Mouse (Mus musculus): Measurements from ENCODE around the gene Sost.
"Not testable (repeated sequence)": the region's sequence is repeated elsewhere in the genome, so short reads cannot be mapped to it uniquely, and the experiment has no call there.

Gene Sost

DNA sequence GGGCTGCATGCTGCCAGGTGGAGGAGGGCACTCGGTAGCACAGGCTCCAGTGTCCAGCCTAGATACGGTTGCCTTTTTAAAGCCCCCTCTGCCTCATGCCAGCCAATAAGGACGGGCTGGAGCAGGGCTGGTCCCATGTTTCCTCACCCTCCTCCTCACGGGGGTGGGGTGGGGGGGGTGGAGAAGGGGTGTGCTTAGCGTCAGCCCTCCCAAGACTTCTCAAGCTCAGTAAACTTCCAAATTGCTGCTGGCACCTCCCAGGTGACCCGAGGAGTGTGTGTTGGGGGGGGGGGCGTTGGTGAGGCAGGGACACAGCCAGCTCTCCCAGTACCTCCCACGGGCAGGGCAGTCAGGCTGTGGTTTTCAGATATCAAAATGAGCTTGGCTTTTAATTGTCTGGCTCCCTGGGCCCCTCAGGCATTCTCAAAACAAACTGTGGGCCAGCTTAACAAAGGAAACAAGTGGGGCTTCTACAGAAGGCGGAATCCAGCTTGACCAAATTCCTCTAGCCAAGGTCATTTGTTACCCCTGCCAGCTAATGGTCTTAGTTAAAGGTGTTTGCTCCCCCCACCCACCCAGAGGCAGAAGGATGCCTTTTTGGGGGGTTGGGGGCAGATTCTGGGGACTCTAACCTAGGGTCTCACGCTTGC, at the start of gene Sost:
Gene Sost, minus strand, starts transcription at position 51 of the 650 bp plus-strand sequence.
- DNase-seq (ENCODE audit: low read depth, low spot score): no peak

DNA sequence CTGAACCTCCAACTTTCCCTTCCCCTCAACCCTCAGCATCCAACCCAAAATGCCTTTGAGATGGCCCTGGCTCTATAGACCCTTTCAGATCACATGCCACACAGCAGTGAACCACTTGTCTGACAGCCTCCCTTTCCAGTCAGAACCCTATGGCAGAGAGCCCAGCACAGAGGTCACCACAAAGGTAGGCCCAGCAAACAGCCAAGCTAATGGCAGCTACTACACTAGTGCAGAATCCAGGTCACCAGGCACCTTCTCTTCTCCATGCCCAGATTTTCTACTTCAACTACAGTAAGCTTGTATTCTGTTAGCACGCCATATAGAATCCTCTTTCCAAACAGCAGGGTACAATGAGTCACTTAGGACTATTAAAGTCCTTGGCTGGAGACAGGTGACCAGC, 49.3 kb upstream of the Sost start:
- DNase-seq (ENCODE audit: low read depth, low spot score): no peak

DNA sequence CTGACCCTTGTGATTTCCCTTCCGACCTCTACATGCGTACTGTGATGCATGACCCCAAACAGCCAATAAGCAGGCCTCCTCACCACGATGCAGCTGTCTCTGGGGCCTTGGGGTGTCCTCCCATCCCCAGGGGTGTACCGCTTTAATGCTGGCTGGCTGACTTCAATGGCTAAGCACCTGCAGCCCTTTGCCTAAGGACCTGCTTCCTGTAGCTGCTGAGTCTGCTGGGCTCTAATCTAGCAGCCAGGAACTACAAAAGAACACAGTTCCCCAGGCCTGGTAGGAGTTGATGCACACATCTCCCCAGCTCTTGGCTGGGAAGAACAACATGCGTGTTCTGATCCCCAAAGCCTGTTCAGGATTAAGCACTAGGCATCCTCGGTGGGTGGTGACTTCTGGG, 48.7 kb upstream of the Sost start:
- DNase-seq (ENCODE audit: low read depth, low spot score): no peak

DNA sequence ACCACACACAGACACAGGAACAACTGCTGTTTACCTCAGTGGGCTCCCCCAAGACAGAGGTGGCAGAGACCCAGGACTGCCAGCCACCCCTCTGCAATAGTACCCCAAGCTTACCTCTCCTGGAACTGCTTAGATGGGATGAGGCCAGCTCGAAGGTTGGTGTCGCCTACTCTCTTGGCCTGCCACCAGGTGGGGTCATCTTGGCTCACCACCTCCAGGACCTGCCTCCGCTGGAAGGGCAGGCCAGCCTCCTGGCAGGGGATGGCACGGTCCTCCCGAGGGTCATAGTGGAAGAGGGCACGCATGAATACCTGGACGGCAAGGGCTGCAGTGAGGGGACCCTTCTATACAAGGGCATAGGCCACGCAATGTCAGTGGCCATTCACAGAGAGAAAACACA, 46.4 kb upstream of the Sost start:
- no peak for DNase-seq (ENCODE audit: low read depth, low spot score)

DNA sequence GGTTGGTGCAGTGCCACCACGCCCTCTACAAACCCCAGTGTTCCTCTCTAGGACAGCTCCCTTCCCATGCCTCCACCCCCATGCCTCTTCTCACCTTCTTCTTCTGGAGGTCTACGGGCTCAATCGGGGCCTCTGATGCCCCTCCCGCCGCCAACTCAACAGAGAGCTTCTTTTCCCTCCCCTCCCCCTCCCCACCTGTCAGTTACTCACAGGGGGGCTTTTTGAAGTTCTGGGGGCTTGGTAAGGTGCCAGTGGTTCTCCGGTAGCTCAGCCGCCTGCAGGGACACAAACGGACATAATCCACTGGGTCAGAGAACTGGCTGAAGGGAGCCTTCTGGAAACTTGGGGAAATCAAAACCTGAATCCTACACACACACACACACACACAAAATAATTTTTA, 44.7 kb upstream of the Sost start:
- no peak for DNase-seq (ENCODE audit: low read depth, low spot score)

DNA sequence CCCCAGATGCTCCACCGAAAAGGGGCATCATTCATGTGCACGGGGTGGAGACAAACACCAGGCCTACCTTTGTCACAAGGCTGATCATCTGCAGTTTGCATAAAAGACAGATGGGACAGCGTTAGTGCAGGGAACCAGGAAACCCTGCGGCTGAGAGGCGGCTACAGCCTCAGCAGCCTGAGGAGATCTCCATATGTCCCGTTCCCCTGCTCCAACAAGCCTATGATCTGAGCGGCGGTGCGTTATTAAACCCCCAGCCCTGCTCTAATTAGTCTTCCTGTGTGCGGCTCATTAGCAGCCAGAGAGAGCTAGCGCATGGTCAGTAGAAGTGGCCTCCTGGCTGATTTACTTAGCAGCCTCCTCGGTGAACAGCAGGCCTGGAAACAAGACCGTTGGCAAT, 43.3 kb upstream of the Sost start:
- no peak for DNase-seq (ENCODE audit: low read depth, low spot score)

DNA sequence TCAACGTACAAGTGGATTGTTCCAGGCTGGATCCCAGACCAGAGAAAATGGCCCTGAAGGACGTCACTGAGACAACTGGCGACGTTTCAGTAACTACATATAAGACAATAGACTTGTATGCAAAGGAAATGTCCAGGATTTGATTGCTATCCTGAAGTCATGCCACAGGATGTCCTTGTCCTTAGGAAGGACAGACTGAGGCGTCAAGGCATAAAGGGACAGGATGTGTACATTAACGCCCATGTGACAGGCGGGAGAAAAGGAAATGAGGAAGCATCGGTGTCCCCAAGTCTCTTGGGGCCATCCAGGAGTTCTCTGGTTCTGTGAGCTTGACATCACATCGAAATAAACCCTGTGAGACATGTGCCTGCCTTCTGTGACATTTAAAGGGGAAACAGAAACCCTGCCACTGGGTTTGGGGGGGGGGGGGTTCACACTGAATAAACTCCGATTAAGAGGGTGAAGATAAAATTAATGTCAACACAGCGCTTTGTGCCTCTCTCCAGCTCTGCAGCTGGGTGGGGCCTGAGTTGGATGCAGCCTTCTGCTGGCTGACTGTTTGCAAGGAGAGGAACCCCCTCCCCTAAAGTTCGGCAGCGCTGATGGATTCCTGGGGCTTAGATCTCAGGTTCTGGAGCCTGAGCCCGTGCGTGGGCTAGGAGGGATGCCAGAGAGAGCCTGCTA, 42.3 kb upstream of the Sost start:
- no peak for DNase-seq (ENCODE audit: low read depth, low spot score)

DNA sequence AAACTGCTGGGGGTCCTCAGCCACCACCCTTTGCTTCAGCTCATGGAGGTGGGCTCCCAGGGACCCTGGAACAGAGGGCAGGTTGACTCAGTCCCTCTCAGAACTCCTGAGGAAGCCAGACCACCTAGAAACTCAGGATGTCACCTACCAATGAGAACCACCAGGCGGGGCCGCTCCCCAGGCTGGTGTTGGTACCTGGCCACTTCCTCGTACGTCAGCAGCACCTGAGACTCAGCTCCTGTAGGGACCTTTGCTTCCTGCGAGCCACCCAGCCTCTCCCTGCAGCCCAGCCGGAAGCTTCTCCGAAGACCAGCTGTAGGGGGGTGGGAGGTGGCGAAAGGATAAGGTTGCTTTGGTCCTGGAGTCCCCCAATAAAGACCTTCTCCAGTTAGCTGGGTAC, 41.6 kb upstream of the Sost start:
- no peak for DNase-seq (ENCODE audit: low read depth, low spot score)

DNA sequence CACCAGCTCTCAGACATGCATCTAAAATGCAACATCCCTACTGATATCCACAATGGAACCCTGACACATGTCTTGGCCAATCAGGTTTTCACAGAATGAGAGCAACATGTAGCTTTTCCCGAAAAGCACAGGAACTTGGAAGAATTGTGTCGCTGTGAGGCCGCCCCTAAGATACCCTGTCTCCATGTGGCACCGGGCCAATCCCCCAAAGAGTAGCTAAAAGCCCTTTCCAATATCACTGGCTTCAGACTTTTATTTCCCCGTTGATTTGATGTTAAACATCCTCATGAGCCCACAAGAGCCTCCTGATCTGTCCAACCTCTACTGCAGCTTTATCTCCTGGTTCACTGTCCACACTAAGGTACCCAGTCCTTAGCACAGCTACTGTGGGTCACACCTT, 39.9 kb upstream of the Sost start:
- DNase-seq (ENCODE audit: low read depth, low spot score): no peak

DNA sequence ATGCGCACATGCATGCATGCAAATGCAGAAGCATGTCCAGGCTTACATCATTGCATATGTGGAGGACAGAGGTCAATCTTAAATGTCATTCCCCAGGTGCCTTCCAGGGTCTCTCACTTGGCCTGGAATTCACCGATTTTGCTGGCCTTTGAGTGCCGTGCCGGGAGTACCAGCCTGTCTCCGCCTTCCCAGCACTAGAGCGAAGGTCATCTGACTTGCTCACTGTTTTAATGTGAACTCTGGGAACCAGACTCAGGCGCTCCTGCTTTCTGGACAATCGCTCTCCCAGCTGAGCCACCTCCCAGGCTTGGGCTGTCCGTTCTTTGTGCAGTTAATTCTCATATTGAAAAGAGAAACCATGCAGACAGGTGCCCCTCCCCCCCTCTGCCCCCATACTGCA, 39.5 kb upstream of the Sost start:
- no peak for DNase-seq (ENCODE audit: low read depth, low spot score)

DNA sequence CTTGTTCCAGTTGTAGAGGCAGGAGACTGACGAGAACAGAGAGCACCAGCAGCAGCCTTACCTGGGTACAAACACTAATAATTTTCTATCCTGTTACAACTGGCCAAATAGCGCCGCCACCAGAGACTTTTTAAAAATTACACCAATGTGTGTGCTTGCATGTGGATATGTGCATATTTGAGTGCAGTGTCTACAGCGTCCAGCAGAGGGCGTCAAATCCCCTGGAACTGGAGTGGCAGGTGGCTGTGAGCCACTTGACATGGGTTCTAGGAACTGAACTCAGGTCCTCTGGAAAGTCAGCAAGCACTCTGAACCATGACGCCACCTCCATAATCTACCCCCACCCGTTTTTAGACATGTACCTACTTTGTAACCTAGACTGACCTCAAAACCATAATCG, 37.4 kb upstream of the Sost start:
- no peak for DNase-seq (ENCODE audit: low read depth, low spot score)

DNA sequence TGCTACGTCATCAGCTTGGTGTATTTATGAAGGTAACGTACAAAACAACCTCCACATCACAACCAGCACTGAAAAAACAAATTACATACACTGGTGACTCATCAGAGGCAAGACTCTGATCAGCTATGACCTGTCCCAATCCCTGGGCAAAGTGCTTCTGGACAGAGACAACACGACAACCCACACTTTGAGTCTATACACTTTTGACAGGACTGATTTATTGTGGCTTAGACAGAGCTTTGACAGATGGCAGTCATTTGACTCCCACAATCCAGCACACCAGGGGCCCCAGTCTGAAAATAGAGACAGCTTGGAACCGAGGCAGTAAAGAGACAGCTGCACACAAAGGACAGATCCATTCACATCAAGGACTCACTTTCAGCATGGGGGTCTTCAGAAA, 32.7 kb upstream of the Sost start:
- peak; percentile 70 for DNase-seq (ENCODE audit: low read depth, low spot score)

DNA sequence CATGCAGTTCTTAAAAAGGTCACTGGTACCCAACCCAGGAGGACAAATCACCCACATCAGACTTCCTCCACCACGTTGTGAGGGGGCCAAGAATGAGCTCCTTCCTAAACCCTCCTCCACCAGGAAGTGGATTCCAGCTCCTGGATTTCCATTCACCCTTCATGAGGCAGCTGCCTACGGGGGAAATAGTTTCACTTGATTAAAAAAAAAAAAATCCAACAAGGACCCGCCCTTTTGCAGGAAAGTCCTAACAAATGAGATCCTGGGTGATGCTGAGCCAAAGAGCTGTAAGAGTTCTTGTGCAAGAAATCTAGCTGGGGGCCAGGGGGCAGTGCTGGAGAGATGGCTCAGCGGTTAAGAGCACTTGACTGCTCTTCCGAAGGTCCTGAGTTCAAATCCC, 31.4 kb upstream of the Sost start:
- DNase-seq (ENCODE audit: low read depth, low spot score): peak; percentile 36

DNA sequence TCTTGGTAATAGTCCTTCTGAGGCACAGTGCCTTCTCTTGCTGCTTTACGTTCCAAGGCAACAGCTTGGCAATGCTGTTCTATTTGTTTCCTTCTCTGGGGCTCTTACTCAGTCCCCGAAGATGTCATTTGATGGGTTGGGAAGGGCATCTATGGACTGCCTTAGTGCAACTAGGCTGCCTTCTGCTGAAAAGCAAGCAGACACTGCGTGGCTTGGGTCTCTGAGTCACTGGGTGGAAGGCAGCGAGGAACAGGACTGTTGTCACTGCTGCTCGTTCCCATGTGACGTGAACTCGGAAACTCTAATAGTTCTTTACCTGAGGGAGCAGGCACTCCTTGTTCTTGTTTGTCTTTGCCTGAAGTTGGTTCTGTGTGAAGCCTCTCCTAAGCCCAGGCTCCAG, 29.1 kb upstream of the Sost start:
- no peak for DNase-seq (ENCODE audit: low read depth, low spot score)

DNA sequence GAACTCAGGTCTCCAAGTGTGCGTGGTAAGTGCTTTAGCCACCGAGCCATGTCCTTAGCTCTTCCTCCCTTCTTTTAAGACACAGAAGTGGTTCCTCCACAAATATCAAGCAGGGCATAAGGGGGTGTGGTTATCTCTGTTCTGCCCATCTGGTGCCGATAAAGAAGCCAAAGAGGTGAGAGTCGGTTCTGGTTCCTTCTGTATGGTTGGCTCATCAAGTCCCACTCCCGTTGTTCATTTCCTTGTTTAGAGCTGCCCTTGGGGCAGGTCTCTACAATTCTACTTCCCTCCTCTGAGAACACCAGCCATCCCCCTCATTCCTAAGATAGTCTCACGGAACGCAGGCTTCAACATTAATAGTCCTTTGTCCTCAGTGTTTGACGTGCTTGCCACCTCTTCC, 27.3 kb upstream of the Sost start:
- DNase-seq (ENCODE audit: low read depth, low spot score): no peak

DNA sequence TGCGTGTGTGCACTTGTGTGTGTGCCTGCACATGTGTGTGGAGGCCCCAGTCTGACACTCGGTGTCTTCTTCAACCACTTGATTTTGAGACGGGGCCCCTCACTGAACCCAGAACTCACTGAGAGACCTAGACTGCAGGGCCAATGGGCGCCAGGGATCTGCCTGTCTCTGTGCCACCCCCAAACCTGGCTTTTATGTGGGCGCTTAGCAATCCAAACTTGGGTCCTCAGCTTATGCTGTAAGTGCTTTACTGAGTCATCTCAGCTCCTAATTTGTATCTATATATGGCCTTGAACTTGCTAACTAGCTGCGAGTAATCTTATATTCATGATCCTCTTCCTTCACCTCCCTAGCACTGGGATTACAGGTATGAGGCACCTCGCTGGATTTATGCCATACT, 25.6 kb upstream of the Sost start:
- DNase-seq (ENCODE audit: low read depth, low spot score): no peak

DNA sequence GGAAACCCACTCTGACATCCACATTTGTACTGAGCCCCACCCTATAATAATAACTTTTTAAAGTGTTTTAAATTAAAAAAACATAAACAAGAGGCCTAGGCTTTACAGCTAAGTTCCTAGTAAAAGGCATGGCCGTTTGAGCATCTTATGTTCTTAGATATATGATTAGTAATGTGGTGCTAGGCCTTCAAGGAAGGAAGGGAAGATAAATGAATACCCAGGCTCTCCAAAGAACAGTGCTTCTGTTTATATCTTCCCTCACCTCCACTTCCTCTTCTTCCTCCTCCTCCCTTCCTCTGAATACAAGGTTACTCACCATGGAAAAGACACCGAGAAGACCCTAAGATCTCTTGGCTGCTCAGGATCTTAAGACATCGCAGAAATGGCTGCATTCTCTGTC, 25.0 kb upstream of the Sost start:
- no peak for DNase-seq (ENCODE audit: low read depth, low spot score)

DNA sequence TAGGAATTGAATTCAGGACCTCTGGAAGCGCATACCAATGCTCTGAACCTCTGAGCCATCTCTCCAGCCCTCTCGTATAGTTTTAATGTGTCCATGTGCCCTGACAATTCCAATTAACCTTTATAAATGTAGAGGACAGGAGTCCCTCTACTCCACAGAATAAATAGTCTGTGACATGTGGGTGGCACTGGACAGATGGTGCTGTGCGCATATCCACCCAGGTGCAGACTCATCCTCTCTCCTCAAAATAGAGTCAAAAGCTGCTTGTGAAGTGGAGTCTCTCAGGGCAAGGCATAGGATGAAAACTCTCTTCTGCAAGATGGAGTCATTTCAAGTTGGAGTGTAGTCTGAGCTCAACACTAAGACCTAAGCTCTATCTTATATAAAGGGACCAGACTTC, 23.4 kb upstream of the Sost start:
- DNase-seq (ENCODE audit: low read depth, low spot score): no peak

DNA sequence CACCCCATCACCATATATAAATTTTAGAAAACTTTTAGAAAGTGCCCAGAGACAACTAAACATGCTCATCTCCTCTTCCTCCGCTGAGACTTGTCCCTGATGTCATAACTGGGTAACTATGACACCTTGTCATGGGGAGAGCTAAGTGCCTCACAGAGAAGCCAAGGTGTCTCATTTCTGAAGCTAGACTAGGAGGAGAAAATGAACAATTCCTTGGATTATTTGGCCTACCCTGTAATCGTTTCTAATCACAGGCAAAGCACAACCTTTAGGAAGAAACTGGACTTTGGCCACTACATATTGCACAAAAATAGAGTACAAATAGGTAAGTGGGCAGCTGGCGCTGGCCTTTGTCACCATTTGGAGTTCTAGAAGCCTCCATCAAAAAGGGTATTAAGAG, 20.1 kb upstream of the Sost start, which contains the start of gene Dusp3:
Gene Dusp3, minus strand, starts transcription at position 101 of the 400 bp plus-strand sequence.
- DNase-seq (ENCODE audit: low read depth, low spot score): no peak

DNA sequence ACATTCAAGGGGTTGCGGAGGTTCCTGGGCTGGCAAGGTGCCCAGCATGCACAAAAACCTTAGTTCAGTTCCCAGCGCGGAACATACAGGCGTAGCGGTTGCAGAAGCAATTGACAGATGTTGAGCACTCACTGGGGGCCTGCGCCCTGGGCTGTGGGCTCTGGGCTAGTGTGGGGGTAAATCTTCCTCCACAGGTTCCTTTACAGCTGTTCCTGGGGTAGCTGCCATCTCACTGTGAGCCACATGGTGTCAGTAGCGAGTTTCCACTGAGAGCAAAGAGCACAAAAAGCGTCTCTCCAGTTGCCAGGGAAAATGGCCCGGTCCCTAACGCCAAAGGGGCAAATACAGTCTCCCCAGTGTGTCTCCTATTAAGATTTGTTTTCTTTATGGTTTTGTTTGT, 19.2 kb upstream of the Sost start:
- peak; percentile 84 for DNase-seq (ENCODE audit: low read depth, low spot score)

DNA sequence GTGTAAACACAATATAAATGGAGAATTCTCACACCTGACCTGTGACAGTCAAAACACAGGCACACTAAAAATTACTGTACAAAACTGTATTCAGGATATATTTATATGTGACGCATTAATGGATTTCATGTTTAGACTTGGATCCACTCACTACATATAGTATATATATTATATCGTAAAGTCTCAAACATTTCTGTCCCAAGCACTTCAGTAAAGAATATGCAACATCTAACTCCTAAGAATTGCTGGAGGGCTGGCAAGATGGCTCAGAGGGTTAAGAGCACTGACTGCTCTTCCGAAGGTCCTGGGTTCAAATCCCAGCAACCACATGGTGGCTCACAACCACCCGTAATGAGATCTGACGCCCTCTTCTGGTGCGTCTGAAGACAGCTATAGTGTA, 18.6 kb upstream of the Sost start:
- DNase-seq (ENCODE audit: low read depth, low spot score): not testable (repeated sequence)

DNA sequence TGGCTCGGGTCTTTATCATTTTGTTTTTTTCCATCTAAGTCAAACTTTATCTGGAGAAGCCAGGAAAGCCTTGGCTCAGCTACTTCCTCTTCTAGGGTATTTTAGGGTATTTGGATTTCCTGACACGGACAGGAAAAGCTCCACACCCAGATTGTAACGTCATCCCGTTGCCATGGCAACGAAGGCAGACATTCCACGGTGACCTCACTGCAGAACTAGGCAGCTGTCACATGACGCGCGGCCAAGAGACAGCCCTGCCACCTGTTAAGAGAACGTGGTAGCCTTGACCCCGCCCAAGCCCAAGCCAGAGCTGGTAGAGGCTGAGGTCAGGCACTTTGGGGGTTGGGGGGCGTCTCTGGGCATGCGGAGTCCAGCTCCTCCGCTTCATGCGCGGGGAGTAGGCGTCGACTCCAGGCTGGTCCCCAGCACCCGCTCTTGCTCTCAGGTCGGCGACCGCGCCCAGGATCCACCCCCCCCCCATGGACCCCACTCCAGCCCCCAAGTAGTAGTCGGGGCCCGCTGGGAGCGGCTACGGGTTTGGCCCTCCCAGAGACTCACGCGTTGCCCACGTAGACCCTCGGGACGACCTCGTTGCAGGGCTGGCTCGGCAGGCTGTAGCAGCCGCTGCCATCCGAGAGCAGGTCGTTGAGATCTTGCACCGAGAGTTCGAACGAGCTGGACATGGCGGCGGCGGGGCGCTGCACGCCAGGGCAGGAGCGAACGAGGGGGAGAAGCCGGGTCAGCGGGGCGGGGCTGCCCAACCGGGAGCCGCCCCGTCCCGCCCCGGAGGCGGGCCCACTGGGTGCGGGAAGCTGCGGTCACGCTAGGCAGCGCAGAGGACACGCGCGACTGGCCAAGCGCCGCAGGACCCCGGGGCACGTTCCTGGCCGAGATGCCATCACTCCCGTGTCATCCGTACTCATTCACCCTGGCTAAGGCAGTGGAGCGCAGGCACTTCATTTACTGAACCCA, 17.5 kb upstream of the Sost start, which contains the start of gene Cfap97d1:
Gene Cfap97d1, plus strand, starts transcription at position 226 of the 972 bp plus-strand sequence.
- DNase-seq (ENCODE audit: low read depth, low spot score): peak; percentile 99

Data from skeletal muscle tissue, adult 2 months (tissue).